Mouse (Mus musculus) layer of hippocampus, postnatal 14 days (tissue): ENCODE results near the gene Trap1. TPM values are rescaled to one million over a fixed set of nuclear protein-coding genes. Genes with fewer than 3 reads are reported as not detected.

Source experiments
- microRNA-seq, 2 experiments: library from miRNA; unstranded; fragments of <30 nt; microRNA quantifications; one replicate each; pipeline ENCODE4 v1.2.0; 2021
- total RNA-seq, 2 experiments: library from RNA; stranded (reverse); gene quantifications; 2 replicates each; pipeline ENCODE4 v1.2.3; 2021

Gene Trap1
- total RNA-seq, 2 experiments from 2014 or later, result 66.5 to 67.3 TPM

Small RNAs within 50 kb of the gene (microRNA-seq; reads per million reads assigned to microRNA genes)
- 0 reads per million in 2 experiments for gene Gm23413

Other genes with a start within 250 kb of the Trap1 start
- gene Olfr15, start 246.9 kb downstream of the Trap1 start, total RNA-seq, result not detected
- 1 to 10 TPM; 4.8 to 5.0 TPM for gene Zfp174, start 230.6 kb downstream of the Trap1 start, total RNA-seq
- 100 to 1,000 TPM in 1 of 2 experiments, 10 to 100 TPM in 1; 98.4 to 115 TPM for gene Naa60, start 205.5 kb downstream of the Trap1 start, total RNA-seq
- 10 to 100 TPM; 20.0 to 24.1 TPM for gene Zfp597, start 193.3 kb downstream of the Trap1 start, total RNA-seq
- 1 to 10 TPM in 1 of 2 experiments, under 1 TPM in 1; 0.48 to 1.7 TPM for gene Gm20695, start 193.2 kb downstream of the Trap1 start, total RNA-seq
- 1 to 10 TPM; 4.5 to 5.3 TPM for gene 1700037C18Rik, start 169.1 kb downstream of the Trap1 start, total RNA-seq
- gene Cluap1, start 169.0 kb downstream of the Trap1 start, total RNA-seq, result 10 to 100 TPM; 28.7 to 30.5 TPM
- 1 to 10 TPM; 1.5 to 1.7 TPM for gene Nlrc3, start 101.2 kb downstream of the Trap1 start, total RNA-seq
- 10 to 100 TPM; 45.8 to 57.8 TPM for gene Slx4, start 74.1 kb downstream of the Trap1 start, total RNA-seq
- not detected for gene Dnase1, start 40.9 kb downstream of the Trap1 start, total RNA-seq
- gene Crebbp, start 136.2 kb upstream of the Trap1 start, total RNA-seq, result 10 to 100 TPM; 80.4 to 86.4 TPM